ENCODE assay signal across 15 mouse cellular contexts in the genomic region with DNA sequence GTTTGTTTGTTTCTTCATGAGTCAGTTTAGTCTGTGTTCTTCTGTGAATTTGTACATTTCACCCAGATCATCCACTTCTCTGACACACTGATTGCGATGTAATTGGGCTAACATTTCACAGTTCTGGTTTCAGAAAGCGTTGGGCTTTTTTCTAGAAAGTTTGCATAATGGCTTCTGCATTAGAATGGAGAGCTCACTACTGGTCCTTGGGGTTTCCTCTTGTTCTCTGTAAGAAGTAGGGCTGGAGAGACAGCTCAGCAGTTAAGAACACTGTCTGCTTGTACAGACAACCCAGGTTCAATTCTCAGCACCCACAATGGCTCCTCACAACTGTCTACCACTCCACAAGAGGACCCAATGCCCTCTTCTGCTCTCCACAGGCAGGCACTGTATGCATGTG.
"Had no signal": no experiment of that assay in that cellular context is flagged by ENCODE, and none has a peak within 500 bp of the region (broad histone marks: within the 10 kb centered on the region; RNA-seq: fewer than 3 reads in every experiment).

No protein-coding gene starts in this region.

- H3K9ac ChIP-seq: intestine, embryonic 15.5 days; lung, embryonic 15.5 days; midbrain, embryonic 12.5 days; neural tube, embryonic 13.5 days had no signal

- ATAC-seq: intestine, embryonic 15.5 days; midbrain, embryonic 16.5 days had no signal

- DNase-seq: kidney, adult 18-20 months; kidney, postnatal 10 days; kidney, postnatal 4 days; lung, postnatal 14 days; right cerebral cortex, adult 18-20 months; right cerebral cortex, postnatal 25 days; thymus, adult 2 months; thymus, postnatal 25 days had no signal

- H3K9me3 ChIP-seq: intestine, embryonic 15.5 days; limb, embryonic 10.5 days; lung, embryonic 15.5 days; midbrain, embryonic 12.5 days; neural tube, embryonic 13.5 days had no signal

- H3K27ac ChIP-seq: left cerebral cortex, adult 2 months; limb, embryonic 10.5 days; lung, embryonic 15.5 days; midbrain, embryonic 12.5 days; neural tube, embryonic 13.5 days had no signal

- H3K27me3 ChIP-seq: intestine, embryonic 15.5 days; lung, embryonic 15.5 days; midbrain, embryonic 12.5 days; neural tube, embryonic 13.5 days had no signal

- H3K4me3 ChIP-seq: intestine, embryonic 15.5 days; left cerebral cortex, adult 2 months; limb, embryonic 10.5 days; lung, embryonic 15.5 days; midbrain, embryonic 12.5 days; neural tube, embryonic 13.5 days had no signal

- H3K36me3 ChIP-seq: intestine, embryonic 15.5 days; lung, embryonic 15.5 days; midbrain, embryonic 12.5 days; neural tube, embryonic 13.5 days had no signal
